Mouse (Mus musculus) lung, embryonic 16.5 days (tissue): Measurements from ENCODE around the gene Grik3. TPM values are rescaled to one million over a fixed set of nuclear protein-coding genes. Genes with fewer than 3 reads are reported as not detected.

ENCODE experiments used
- ATAC-seq: fragments of 200-750 bp; cut with Nextera tagmentation; 2 replicates; pipeline ENCODE4 v1.8.0; 2017; ENCODE audit warnings: low read depth, mild to moderate bottlenecking, moderate library complexity
- H3K27ac ChIP-seq: fragments of 300-500 bp; sonication (generic); 2 replicates; pipeline ENCODE4 v1.5.1; 2014; ENCODE audit warnings: mild to moderate bottlenecking, control low read depth, low read length
- H3K27me3 ChIP-seq: fragments of 300-500 bp; sonication (generic); 2 replicates; pipeline ENCODE4 v1.6.1; 2014; ENCODE audit warnings: low read depth, low read length, mixed read lengths; ENCODE audit not compliant: control insufficient read depth, insufficient read depth
- H3K36me3 ChIP-seq: fragments of 300-500 bp; sonication (generic); 2 replicates; pipeline ENCODE4 v1.6.1; 2014; ENCODE audit warnings: low read length; ENCODE audit not compliant: control insufficient read depth, insufficient read depth
- H3K4me1 ChIP-seq: fragments of 300-500 bp; sonication (generic); replicated peaks from 2 replicates; pipeline ENCODE4 v1.6.1; 2014; ENCODE audit warnings: low read length, mixed read lengths; ENCODE audit not compliant: control insufficient read depth, insufficient read depth
- H3K4me2 ChIP-seq: fragments of 300-500 bp; sonication (generic); 2 replicates; pipeline ENCODE4 v1.6.1; 2014; ENCODE audit warnings: low read depth, low read length, control low read depth
- H3K4me3 ChIP-seq: fragments of 300-500 bp; sonication (generic); 2 replicates; pipeline ENCODE4 v1.5.1; 2014; ENCODE audit warnings: mild to moderate bottlenecking, low read length, control low read depth
- H3K9ac ChIP-seq: fragments of 300-500 bp; sonication (generic); 2 replicates; pipeline ENCODE4 v1.6.1; 2014; ENCODE audit warnings: low read length, control low read depth
- H3K9me3 ChIP-seq: fragments of 300-500 bp; sonication (generic); 2 replicates; pipeline ENCODE4 v1.6.1; 2016; ENCODE audit warnings: low read length; ENCODE audit not compliant: control insufficient read depth
- WGBS: fragments of 180-500 bp; shearing (Covaris S2); extraction: QIAGEN DNeasy Blood & Tissue Kit; methylation state at CpG from one replicate; pipeline ENCODE4 v1.1.7; 2014; 5-methylcytosine and 5-hydroxymethylcytosine counted together
- polyA plus RNA-seq: library from polyadenylated mRNA; unstranded; fragments of >200 nt; fragmentation: Nextera tagmentation; extraction: Ambion mirVana; gene quantifications from 2 replicates; pipeline ENCODE4 v1.2.1, GENCODE M21; 2015

Gene Grik3
- polyA plus RNA-seq, 1 experiment from 2014 or later = not detected

GRCm38 (mm10) chr4:125727626-125728025 lies 237.1 kb downstream of the Grik3 start:
- no peak overlapping the region for H3K4me3 ChIP-seq
- no peak for ATAC-seq

GRCm38 (mm10) chr4:125728091-125728863 lies 237.8 kb downstream of the Grik3 start:
- no peak for ATAC-seq
- H3K27ac ChIP-seq = no peak overlapping the region

More at GRCm38 (mm10) chr4:125727626-125728025, 237.1 kb downstream of the Grik3 start:
- H3K27me3 ChIP-seq = peaks cover 33% of the 10 kb centered on the region
- 36% methylated on average over 4 of the region's 4 CpGs for WGBS
- H3K9me3 ChIP-seq = no peaks in the 10 kb centered on the region
- H3K9ac ChIP-seq = no peak overlapping the region
- no peak overlapping the region for H3K27ac ChIP-seq
- H3K4me1 ChIP-seq = no peaks in the 10 kb centered on the region
- H3K4me2 ChIP-seq = no peak overlapping the region
- H3K36me3 ChIP-seq = no peaks in the 10 kb centered on the region

GRCm38 (mm10) chr4:125729305-125730220 lies 239.1 kb downstream of the Grik3 start:
- Histone ChIP-seq H3K4me3 (no peak overlapping the region), H3K9ac (no peak overlapping the region), H3K27me3 (peaks cover 33% of the 10 kb centered on the region)

More at GRCm38 (mm10) chr4:125728091-125728863, 237.8 kb downstream of the Grik3 start:
- peaks cover 33% of the 10 kb centered on the region for H3K27me3 ChIP-seq
- H3K9ac ChIP-seq = no peak overlapping the region
- no peaks in the 10 kb centered on the region for H3K4me1 ChIP-seq
- H3K4me3 ChIP-seq = no peak overlapping the region
- H3K36me3 ChIP-seq = no peaks in the 10 kb centered on the region
- no peaks in the 10 kb centered on the region for H3K9me3 ChIP-seq
- H3K4me2 ChIP-seq = no peak overlapping the region
- WGBS = 15% methylated on average over 15 of the region's 15 CpGs

GRCm38 (mm10) chr4:125730751-125731150 lies 240.3 kb downstream of the Grik3 start:
- WGBS = 76% methylated on average over 6 of the region's 6 CpGs
- Histone ChIP-seq H3K4me2 (no peak overlapping the region), H3K4me3 (no peak overlapping the region), H3K4me1 (no peaks in the 10 kb centered on the region), H3K36me3 (no peaks in the 10 kb centered on the region), H3K27me3 (peaks cover 33% of the 10 kb centered on the region), H3K9me3 (no peaks in the 10 kb centered on the region), H3K27ac (no peak overlapping the region), H3K9ac (no peak overlapping the region)
- no peak for ATAC-seq

More at GRCm38 (mm10) chr4:125729305-125730220, 239.1 kb downstream of the Grik3 start:
- Histone ChIP-seq H3K36me3 (no peaks in the 10 kb centered on the region), H3K9me3 (no peaks in the 10 kb centered on the region), H3K4me1 (no peaks in the 10 kb centered on the region), H3K4me2 (no peak overlapping the region), H3K27ac (no peak overlapping the region)
- ATAC-seq = no peak
- 4% methylated on average over 38 of the region's 38 CpGs for WGBS

GRCm38 (mm10) chr4:125736783-125737182 lies 246.3 kb downstream of the Grik3 start:
- Histone ChIP-seq H3K27me3 (no peaks in the 10 kb centered on the region), H3K4me2 (no peak overlapping the region), H3K9me3 (no peaks in the 10 kb centered on the region), H3K4me1 (no peaks in the 10 kb centered on the region), H3K27ac (no peak overlapping the region), H3K9ac (no peak overlapping the region), H3K36me3 (no peaks in the 10 kb centered on the region), H3K4me3 (no peak overlapping the region)
- ATAC-seq = no peak
- 69% methylated on average over 4 of the region's 4 CpGs for WGBS

- Histone ChIP-seq H3K4me1 (no peaks in the 10 kb centered on the region), H3K36me3 (no peaks in the 10 kb centered on the region), H3K4me2 (no peak overlapping the region), H3K27ac (no peak overlapping the region), H3K4me3 (no peak overlapping the region), H3K9me3 (no peaks in the 10 kb centered on the region), H3K9ac (no peak overlapping the region), H3K27me3 (no peaks in the 10 kb centered on the region)
- WGBS = 80% methylated on average over 4 of the region's 4 CpGs
- ATAC-seq = no peak
Measured at GRCm38 (mm10) chr4:125738825-125739224, 248.3 kb downstream of the Grik3 start.

GRCm38 (mm10) chr4:125742162-125742571 lies 251.7 kb downstream of the Grik3 start:
- Histone ChIP-seq H3K4me3 (no peak overlapping the region), H3K4me1 (no peaks in the 10 kb centered on the region), H3K36me3 (no peaks in the 10 kb centered on the region), H3K27me3 (no peaks in the 10 kb centered on the region), H3K4me2 (no peak overlapping the region), H3K9me3 (no peaks in the 10 kb centered on the region), H3K27ac (no peak overlapping the region), H3K9ac (no peak overlapping the region)
- ATAC-seq = no peak
- WGBS = 74% methylated on average over 16 of the region's 16 CpGs

GRCm38 (mm10) chr4:125745902-125746301 lies 255.4 kb downstream of the Grik3 start:
- no peak for ATAC-seq
- Histone ChIP-seq H3K4me1 (no peaks in the 10 kb centered on the region), H3K4me2 (no peak overlapping the region), H3K36me3 (no peaks in the 10 kb centered on the region), H3K27ac (no peak overlapping the region), H3K9ac (no peak overlapping the region), H3K27me3 (no peaks in the 10 kb centered on the region), H3K9me3 (no peaks in the 10 kb centered on the region), H3K4me3 (no peak overlapping the region)
- 53% methylated on average over 3 of the region's 3 CpGs for WGBS

GRCm38 (mm10) chr4:125756393-125756792 lies 265.9 kb downstream of the Grik3 start:
- H3K27ac ChIP-seq = no peak overlapping the region
- no peak overlapping the region for H3K4me3 ChIP-seq
- H3K36me3 ChIP-seq = no peaks in the 10 kb centered on the region
- no peak overlapping the region for H3K4me2 ChIP-seq
- WGBS = 69% methylated on average over 5 of the region's 5 CpGs
- no peak for ATAC-seq
- H3K9ac ChIP-seq = no peak overlapping the region
- no peaks in the 10 kb centered on the region for H3K4me1 ChIP-seq
- no peaks in the 10 kb centered on the region for H3K27me3 ChIP-seq
- no peaks in the 10 kb centered on the region for H3K9me3 ChIP-seq
